Mouse (Mus musculus) embryonic fibroblast, embryonic 13.5 days (primary cell): ENCODE data around the gene Bnc1.

Experiments
- CTCF ChIP-seq: IDR thresholded peaks from 2 replicates; pipeline ENCODE4 v1.5.1; 2011; ENCODE audit warnings: mild to moderate bottlenecking, control low read depth, low read length, moderate library complexity, borderline replicate concordance; ENCODE audit not compliant: insufficient read depth
- POLR2A ChIP-seq: IDR thresholded peaks from 2 replicates; pipeline ENCODE4 v1.6.1; 2011; ENCODE audit warnings: low read depth, mild to moderate bottlenecking, control low read depth, low read length, moderate library complexity

DNA sequence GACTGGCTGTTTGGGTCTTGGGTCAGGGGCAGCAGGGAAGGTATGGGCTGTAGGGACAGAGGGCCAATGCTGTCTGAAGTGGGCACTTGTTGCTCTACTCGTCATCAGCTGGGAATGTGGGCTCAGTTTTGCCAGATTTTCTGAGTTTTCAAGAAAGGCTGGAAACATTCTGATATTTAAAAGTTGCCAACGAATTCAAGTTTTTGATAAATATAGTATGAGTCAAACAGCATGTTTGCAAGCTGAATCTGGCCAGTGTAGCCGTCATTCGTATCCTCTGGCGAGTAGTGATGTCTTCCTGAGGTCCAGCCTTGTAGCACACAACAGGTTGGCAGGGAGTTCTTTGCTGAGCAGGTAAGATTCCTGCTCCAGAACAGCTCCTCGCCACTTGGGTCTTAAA, 3.0 kb upstream of the Bnc1 start:
- TF ChIP-seq POLR2A: no peak
- no peak for TF ChIP-seq CTCF
